Mouse (Mus musculus) spleen, adult 2 months (tissue): ENCODE measurements around the gene Pigu.

Experiments used
- CTCF ChIP-seq: fragments of 200-500 bp; IDR thresholded peaks from 2 replicates; pipeline ENCODE4 v1.5.1; 2011; ENCODE audit warnings: mild to moderate bottlenecking, inconsistent platforms; ENCODE audit not compliant: insufficient read depth, insufficient read length, insufficient replicate concordance; ENCODE audit errors: extremely low read depth
- POLR2A ChIP-seq: fragments of 200-500 bp; IDR thresholded peaks from 2 replicates; pipeline ENCODE4 v1.6.1; 2011; ENCODE audit warnings: low read depth, low read length, inconsistent platforms

- no peak for TF ChIP-seq CTCF
- no peak for TF ChIP-seq POLR2A
Observed at GRCm38 (mm10) chr2:155382332-155382700, 25.1 kb upstream of the Pigu start.
